Mouse (Mus musculus) layer of hippocampus, adult 9-11 months (tissue): ENCODE data around the gene Tada2b.

Source experiments
- DNase-seq: peaks from one replicate; pipeline ENCODE4 v3.0.0; 2022

The Tada2b gene

GRCm38 (mm10) chr5:36479735-36480134 is 4.3 kb downstream of the Tada2b start:
- DNase-seq: no peak

GRCm38 (mm10) chr5:36478540-36479420 is 5.3 kb downstream of the Tada2b start:
- DNase-seq: no peak

GRCm38 (mm10) chr5:36477486-36477885 is 6.6 kb downstream of the Tada2b start:
- no peak for DNase-seq

- DNase-seq: peak; percentile 61
Observed at GRCm38 (mm10) chr5:36474283-36474682, 9.8 kb downstream of the Tada2b start.

GRCm38 (mm10) chr5:36472876-36473655 is 11.0 kb downstream of the Tada2b start:
- DNase-seq: no peak

GRCm38 (mm10) chr5:36471206-36471605 is 12.9 kb downstream of the Tada2b start:
- DNase-seq: no peak

- DNase-seq: no peak
Observed at GRCm38 (mm10) chr5:36465889-36466288, 18.2 kb downstream of the Tada2b start.

- peak; percentile 100 for DNase-seq
Observed at GRCm38 (mm10) chr5:36464709-36465661, 19.1 kb downstream of the Tada2b start, which contains the start of gene Grpel1. Grpel1 (plus strand) TSS chr5:36464998.

- DNase-seq: no peak
Observed at GRCm38 (mm10) chr5:36463391-36463790, 20.7 kb downstream of the Tada2b start.

GRCm38 (mm10) chr5:36462810-36463209 is 21.3 kb downstream of the Tada2b start:
- peak; percentile 65 for DNase-seq

GRCm38 (mm10) chr5:36461231-36461630 is 22.9 kb downstream of the Tada2b start:
- DNase-seq: no peak

GRCm38 (mm10) chr5:36460712-36461111 is 23.4 kb downstream of the Tada2b start:
- DNase-seq: no peak

GRCm38 (mm10) chr5:36458926-36459325 is 25.2 kb downstream of the Tada2b start:
- DNase-seq: no peak

- DNase-seq: no peak
Observed at GRCm38 (mm10) chr5:36457706-36458105, 26.4 kb downstream of the Tada2b start.

- no peak for DNase-seq
Observed at GRCm38 (mm10) chr5:36452821-36453220, 31.3 kb downstream of the Tada2b start.

GRCm38 (mm10) chr5:36451872-36452389 is 32.2 kb downstream of the Tada2b start:
- no peak for DNase-seq

- no peak for DNase-seq
Observed at GRCm38 (mm10) chr5:36451119-36451518, 33.0 kb downstream of the Tada2b start.

GRCm38 (mm10) chr5:36449710-36450358 is 34.3 kb downstream of the Tada2b start:
- DNase-seq: no peak

GRCm38 (mm10) chr5:36447872-36448271 is 36.2 kb downstream of the Tada2b start:
- no peak for DNase-seq

- DNase-seq: no peak
Observed at GRCm38 (mm10) chr5:36446166-36446890, 37.8 kb downstream of the Tada2b start.

GRCm38 (mm10) chr5:36445028-36445427 is 39.1 kb downstream of the Tada2b start:
- no peak for DNase-seq
